Mouse (Mus musculus): ENCODE data around the gene Cd274. TPM values are rescaled to one million over a fixed set of nuclear protein-coding genes. Genes with fewer than 3 reads are reported as not detected.
A peak's percentile ranks its signal among the peaks of the same experiment; 100 is the strongest.

Gene Cd274
- total and polyA plus RNA-seq, 3 experiments, result 6.7 to 15.9 (median 7.4) TPM

- in situ Hi-C loops (cut with MboI; ENCODE audit: low pct_ligation_motif_present, low pct_unique_long_range_greater_than_20kb, low sequenced_read_pairs) (loop anchor here (25.0 kb wide), 2 partner anchors 452 to 573 kb away; partner anchors contain the start of genes 9930021J03Rik and Ranbp6), dilution Hi-C loops (cut with MboI; ENCODE audit: extremely low pct_ligation_motif_present, extremely low pct_unique_long_range_greater_than_20kb, low sequenced_read_pairs) (no loop called here)
- Histone ChIP-seq H3K4me3 (replicated peaks in 1 of 3; ENCODE audit: low read depth in 2 of 3, low read length in 2 of 3, poor library complexity in 1 of 3) (no peak overlapping the region), H3K27me3 (replicated peaks) (no peaks in the 10 kb centered on the region), H3K9ac (ENCODE audit: insufficient read depth, low read depth) (no peak overlapping the region), H3K79me2 (replicated peaks; ENCODE audit: control insufficient read depth, extremely low read depth, insufficient read depth, poor library complexity, severe bottlenecking) (no peaks in the 10 kb centered on the region), H3K27ac (ENCODE audit: insufficient read depth, low read depth) (no peak overlapping the region), H3K4me1 (ENCODE audit: control insufficient read depth in 1 of 2, insufficient read depth in 2 of 2) (peaks cover 21 to 42% of the 10 kb centered on the region in 2 experiments), H3K4me2 (ENCODE audit: insufficient read depth, low read depth, poor library complexity, severe bottlenecking) (no peak overlapping the region), H3K36me3 (replicated peaks in 1 of 2; ENCODE audit: control insufficient read depth in 1 of 2, insufficient read depth in 1 of 2, low read length in 1 of 2) (peaks cover 11 to 48% of the 10 kb centered on the region in 2 experiments), H3K9me3 (replicated peaks; ENCODE audit: low read length) (no peaks in the 10 kb centered on the region)
- TF ChIP-seq E2F4 (IDR thresholded peaks at IDR 0.05; ENCODE audit: insufficient replicate concordance, low read depth, low read length) (no peak), TBP (conservative IDR thresholded peaks at IDR 0.05; ENCODE audit: low read depth, low read length) (no peak), USF1 (IDR thresholded peaks at IDR 0.05; ENCODE audit: low read depth, low read length) (no peak), MAX (IDR thresholded peaks at IDR 0.05; ENCODE audit: low read length) (no peak), SIN3A (IDR thresholded peaks at IDR 0.05; ENCODE audit: low read length) (no peak), IRF4 (IDR thresholded peaks at IDR 0.05; ENCODE audit: low read depth, low read length) (no peak), NRF1 (IDR thresholded peaks at IDR 0.05; ENCODE audit: low read depth, low read length) (no peak), ETS1 (conservative IDR thresholded peaks at IDR 0.05; ENCODE audit: low read depth, low read length) (no peak), ZMIZ1 (IDR thresholded peaks at IDR 0.05; ENCODE audit: low read depth, low read length) (no peak), RCOR1 (conservative IDR thresholded peaks at IDR 0.05; ENCODE audit: low read depth, low read length) (no peak), MYC (IDR thresholded peaks at IDR 0.05; ENCODE audit: low read depth, low read length) (no peak), RAD21 (IDR thresholded peaks at IDR 0.05; ENCODE audit: low read depth, low read length) (no peak)
- DNase-seq (ENCODE audit: extremely low read depth), result no peak
Observed at GRCm38 (mm10) chr19:29360251-29360650, 7.0 kb upstream of the Cd274 start.

DNA sequence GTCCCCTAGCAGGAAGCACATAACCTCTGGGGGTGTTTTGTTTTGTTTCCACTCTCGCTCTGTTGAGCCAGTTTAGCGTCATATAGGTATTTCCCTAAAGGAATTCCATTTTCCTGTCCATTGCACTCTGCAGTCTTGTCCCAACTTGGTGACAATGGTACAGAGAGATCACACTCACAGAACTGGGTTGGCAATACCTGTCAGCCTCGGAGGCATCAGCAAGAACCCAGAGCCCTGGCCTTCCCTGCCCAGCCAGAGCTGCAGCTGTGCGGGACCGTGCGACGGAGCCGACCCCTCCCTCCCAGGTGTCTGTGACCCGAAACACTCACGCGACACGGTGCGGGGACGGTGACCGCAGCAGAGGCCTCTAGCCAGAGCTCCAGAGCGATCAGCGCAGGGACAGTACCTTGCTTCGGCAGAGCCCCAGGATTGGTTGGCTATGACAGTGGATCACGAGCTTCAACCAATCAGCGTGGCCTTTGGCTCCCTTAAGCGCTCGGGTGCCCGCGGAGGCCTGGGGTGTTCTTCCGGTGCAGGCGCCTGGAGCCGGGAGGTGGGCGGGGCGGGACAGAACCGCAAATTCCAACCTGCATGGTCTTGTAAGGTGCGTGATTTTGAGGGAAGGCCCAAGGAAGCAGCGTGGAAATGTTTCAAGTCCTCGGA is 5.7 kb upstream of the Cd274 start:
- H3K27ac ChIP-seq (ENCODE audit: insufficient read depth, low read depth), result no peak overlapping the region
- H3K9ac ChIP-seq (ENCODE audit: insufficient read depth, low read depth), result peak overlapping the region; percentile 40
- H3K4me3 ChIP-seq (replicated peaks in 1 of 3; ENCODE audit: low read depth in 2 of 3, low read length in 2 of 3, poor library complexity in 1 of 3), result peak overlapping the region; percentile 53 to 69 (median 56)
- peak overlapping the region; percentile 78 for H3K4me2 ChIP-seq (ENCODE audit: insufficient read depth, low read depth, poor library complexity, severe bottlenecking)
- dilution Hi-C loops (cut with MboI; ENCODE audit: extremely low pct_ligation_motif_present, extremely low pct_unique_long_range_greater_than_20kb, low sequenced_read_pairs), result no loop called here
- in situ Hi-C loops (cut with MboI; ENCODE audit: low pct_ligation_motif_present, low pct_unique_long_range_greater_than_20kb, low sequenced_read_pairs), result loop anchor here (25.0 kb wide), 2 partner anchors 451 to 574 kb away; partner anchors contain the start of genes 9930021J03Rik and Ranbp6
- DNase-seq (ENCODE audit: extremely low read depth), result peak; percentile 92
- H3K27me3 ChIP-seq (replicated peaks), result no peaks in the 10 kb centered on the region
- H3K36me3 ChIP-seq (replicated peaks in 1 of 2; ENCODE audit: control insufficient read depth in 1 of 2, insufficient read depth in 1 of 2, low read length in 1 of 2), result peaks cover 9 to 41% of the 10 kb centered on the region in 2 experiments
- TF ChIP-seq GABPA (IDR thresholded peaks at IDR 0.05; ENCODE audit: insufficient replicate concordance, low read depth, low read length) (no peak), MAX (IDR thresholded peaks at IDR 0.05; ENCODE audit: low read length) (no peak), POLR2AphosphoS2 (IDR thresholded peaks at IDR 0.05; ENCODE audit: low read depth, low read length) (no peak), POLR2A (IDR thresholded peaks at IDR 0.05; ENCODE audit: low read depth, low read length) (peak; percentile 45; the same call in 1 of the 2 replicates), IRF4 (IDR thresholded peaks at IDR 0.05; ENCODE audit: low read depth, low read length) (no peak), NELFE (IDR thresholded peaks at IDR 0.05; ENCODE audit: low read depth, low read length) (no peak; the same call in 1 of the 2 replicates), RCOR1 (conservative IDR thresholded peaks at IDR 0.05; ENCODE audit: low read depth, low read length) (0 out of 2 replicates have a peak, but pooled peaks have one; percentile 14), HCFC1 (IDR thresholded peaks at IDR 0.05; ENCODE audit: low read depth, low read length) (peak; percentile 58), SIN3A (IDR thresholded peaks at IDR 0.05; ENCODE audit: low read length) (peak; percentile 60; the same call in 1 of the 2 replicates), CHD2 (IDR thresholded peaks at IDR 0.05; ENCODE audit: low read length) (peak; percentile 19; the same call in 1 of the 2 replicates), TCF12 (IDR thresholded peaks at IDR 0.05; ENCODE audit: low read depth, low read length) (peak; percentile 49; the same call in 1 of the 2 replicates), MAZ (IDR thresholded peaks at IDR 0.05; ENCODE audit: low read depth, low read length) (0 out of 2 replicates have a peak, but pooled peaks have one; percentile 19), NRF1 (IDR thresholded peaks at IDR 0.05; ENCODE audit: low read depth, low read length) (peak; percentile 14), ELF1 (IDR thresholded peaks at IDR 0.05; ENCODE audit: low read depth, low read length) (peak; percentile 72), ETS1 (conservative IDR thresholded peaks at IDR 0.05; ENCODE audit: low read depth, low read length) (peak; percentile 39; the same call in 1 of the 2 replicates), BHLHE40 (IDR thresholded peaks at IDR 0.05; ENCODE audit: low read depth, low read length) (peak; percentile 96), MXI1 (IDR thresholded peaks at IDR 0.05; ENCODE audit: low read depth, low read length) (0 out of 2 replicates have a peak, but pooled peaks have one; percentile 43)
- no peaks in the 10 kb centered on the region for H3K9me3 ChIP-seq (replicated peaks; ENCODE audit: low read length)
- H3K4me1 ChIP-seq (ENCODE audit: control insufficient read depth in 1 of 2, insufficient read depth in 2 of 2), result peaks cover 21 to 50% of the 10 kb centered on the region in 2 experiments
- H3K79me2 ChIP-seq (replicated peaks; ENCODE audit: control insufficient read depth, extremely low read depth, insufficient read depth, poor library complexity, severe bottlenecking), result no peaks in the 10 kb centered on the region; the same call in 1 of the 2 replicates
